Mouse (Mus musculus): Measurements from ENCODE around the gene Tardbp.

DNA sequence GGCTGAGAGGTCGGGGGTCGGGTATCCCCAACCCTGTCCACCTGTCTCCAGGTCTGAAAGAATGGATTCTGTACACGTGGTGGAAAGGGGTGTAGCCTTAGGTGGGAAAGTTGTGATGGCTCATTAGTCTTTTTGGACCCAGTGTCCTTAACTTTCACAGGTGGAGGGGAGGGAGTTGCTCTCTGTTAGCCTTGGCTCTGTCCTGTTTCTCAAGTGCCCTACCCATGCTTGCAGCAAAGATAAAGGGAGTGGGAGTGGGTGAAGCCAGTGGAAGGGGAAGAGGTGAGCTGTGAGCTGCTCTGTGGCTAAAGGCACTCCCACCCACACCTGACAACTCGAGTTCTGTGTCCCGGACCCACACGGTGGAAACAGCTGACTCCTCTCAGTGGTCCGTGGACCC, 36.5 kb upstream of the Tardbp start:
- TF ChIP-seq POLR2A (IDR thresholded peaks at IDR 0.05; ENCODE audit: low read depth, low read length) (no peak), CTCF (IDR thresholded peaks at IDR 0.05; ENCODE audit: borderline replicate concordance, insufficient read depth, low read length) (no peak)
